Mouse (Mus musculus) heart, embryonic 10.5 days (tissue): Measurements from ENCODE around the gene Emc7. TPM values are rescaled to one million over a fixed set of nuclear protein-coding genes. Genes with fewer than 3 reads are reported as not detected.
"Not testable (repeated sequence)": the region's sequence is repeated elsewhere in the genome, so short reads cannot be mapped to it uniquely, and the experiment has no call there.

ENCODE experiments used
- DNase-seq: peaks from one replicate; pipeline ENCODE4 v3.0.0-alpha.2; 2017; ENCODE audit warnings: low spot score
- H3K27ac ChIP-seq: fragments of 300-500 bp; sonication (generic); 2 replicates; pipeline ENCODE4 v1.5.1; 2016; ENCODE audit warnings: mild to moderate bottlenecking
- H3K27me3 ChIP-seq: fragments of 300-500 bp; sonication (generic); 2 replicates; pipeline ENCODE4 v1.6.1; 2016; ENCODE audit warnings: mild to moderate bottlenecking; ENCODE audit not compliant: poor library complexity, insufficient read depth, severe bottlenecking
- H3K36me3 ChIP-seq: fragments of 300-500 bp; sonication (generic); 2 replicates; pipeline ENCODE4 v1.6.1; 2016; ENCODE audit warnings: mild to moderate bottlenecking, moderate library complexity
- H3K4me1 ChIP-seq: fragments of 300-500 bp; sonication (generic); 2 replicates; pipeline ENCODE4 v1.6.1; 2016; ENCODE audit warnings: mild to moderate bottlenecking
- H3K4me3 ChIP-seq: fragments of 300-500 bp; sonication (generic); 2 replicates; pipeline ENCODE4 v1.5.1; 2016; ENCODE audit warnings: mild to moderate bottlenecking, moderate library complexity
- H3K9me3 ChIP-seq: fragments of 300-500 bp; sonication (generic); 2 replicates; pipeline ENCODE4 v1.6.1; 2016; ENCODE audit warnings: mild to moderate bottlenecking, moderate library complexity
- WGBS: fragments of 180-500 bp; shearing (Covaris S2); methylation state at CpG from one replicate; pipeline ENCODE4 v1.1.7; 2016; 5-methylcytosine and 5-hydroxymethylcytosine counted together
- polyA plus RNA-seq: library from polyadenylated mRNA; unstranded; fragments of >200 nt; fragmentation: Nextera tagmentation; extraction: Ambion mirVana; gene quantifications from 2 replicates; pipeline ENCODE4 v1.2.1, GENCODE M21; 2016

Gene Emc7
- 16.1 and 18.5 TPM in 2 replicates for polyA plus RNA-seq

DNA sequence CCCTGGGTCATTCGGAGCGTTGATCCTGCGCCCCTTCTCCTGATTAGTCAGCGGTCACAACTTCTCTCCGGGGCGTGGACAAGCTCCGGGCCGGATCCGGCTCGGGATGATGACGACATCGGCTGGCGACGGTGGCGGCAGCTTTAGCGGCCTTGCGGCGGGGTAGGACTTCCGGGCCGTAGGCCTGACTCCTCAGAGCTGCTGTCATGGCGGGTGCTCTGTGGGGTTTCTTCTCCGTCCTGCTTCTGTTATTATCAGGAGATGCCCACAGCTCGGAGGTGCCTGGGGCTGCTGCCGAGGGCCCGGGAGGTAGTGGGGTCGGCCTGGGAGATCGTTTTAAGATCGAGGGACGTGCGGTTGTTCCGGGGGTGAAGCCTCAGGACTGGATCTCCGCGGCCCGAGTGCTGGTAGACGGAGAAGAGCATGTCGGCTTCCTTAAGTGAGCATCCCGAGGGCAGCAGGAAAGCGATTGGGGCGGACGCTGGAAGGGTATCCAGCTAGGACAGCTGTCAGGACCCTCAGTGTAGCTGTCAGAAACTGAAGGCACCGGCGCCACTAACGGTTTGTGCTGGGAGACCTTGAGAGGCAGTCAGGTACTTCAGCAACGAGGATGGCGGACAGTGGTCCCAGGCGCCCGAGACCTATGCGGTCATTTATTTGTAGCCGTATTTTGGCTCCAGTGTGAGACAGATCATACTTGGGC, at the start of gene Emc7:
Gene Emc7, plus strand, starts transcription at position 136 of the 703 bp plus-strand sequence.
- Histone ChIP-seq H3K27ac (peak within 1 kb of the TSS; percentile 90), H3K27me3 (no peaks in the 10 kb centered on the region), H3K36me3 (peaks cover 10% of the 10 kb centered on the region), H3K9me3 (no peaks in the 10 kb centered on the region), H3K4me1 (peaks cover 8% of the 10 kb centered on the region; the same call in 1 of the 2 replicates), H3K4me3 (peak within 1 kb of the TSS; percentile 86)
- peak; percentile 98 for DNase-seq
- WGBS = under 1% methylated on average over 49 of the region's 49 CpGs

DNA sequence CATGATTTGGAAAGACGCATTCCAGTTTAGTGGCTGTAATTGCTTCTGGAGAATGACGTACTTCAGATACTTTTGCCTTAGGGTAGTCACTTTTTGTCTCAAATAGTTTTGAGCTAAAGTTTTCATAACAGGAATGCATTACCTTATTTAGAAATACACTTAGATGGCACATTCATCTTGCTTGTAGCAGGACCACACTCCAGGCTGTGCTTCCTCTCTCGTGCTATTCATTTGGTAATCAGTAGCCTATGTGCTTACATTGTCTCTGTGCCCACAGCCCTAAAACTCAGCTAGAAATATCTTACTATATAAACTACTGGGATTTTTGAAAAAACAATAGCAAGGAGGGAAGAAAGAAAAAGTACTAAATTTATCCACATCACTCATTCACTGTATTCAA, 47.8 kb upstream of the Emc7 start:
- H3K9me3 ChIP-seq = no peaks in the 10 kb centered on the region
- no peak overlapping the region for H3K27ac ChIP-seq
- H3K4me1 ChIP-seq = no peaks in the 10 kb centered on the region
- H3K27me3 ChIP-seq = no peaks in the 10 kb centered on the region
- no peak overlapping the region for H3K4me3 ChIP-seq
- peaks cover 41% of the 10 kb centered on the region for H3K36me3 ChIP-seq
- DNase-seq = no peak
- 89% methylated on average over 3 of the region's 3 CpGs for WGBS

DNA sequence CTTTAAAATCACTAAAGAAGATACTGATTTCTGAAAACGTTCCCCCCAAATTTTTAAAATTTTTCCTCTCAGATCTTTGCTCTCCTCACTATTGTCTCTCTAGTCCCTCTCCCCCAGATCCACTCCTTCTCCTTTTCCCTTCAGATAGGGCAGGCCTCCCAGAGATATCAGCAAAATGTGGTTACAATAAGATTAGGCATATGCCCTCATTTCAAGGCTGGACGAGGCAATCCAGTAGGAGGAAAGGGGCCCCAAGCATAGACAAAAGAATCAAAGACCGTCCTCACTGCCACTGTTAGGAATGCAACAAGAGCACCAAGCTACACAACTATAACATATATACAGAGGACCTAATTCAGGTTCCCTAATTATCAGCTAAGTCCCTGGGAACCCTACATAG, 29.5 kb upstream of the Emc7 start:
- H3K4me1 ChIP-seq = no peaks in the 10 kb centered on the region
- H3K27me3 ChIP-seq = no peaks in the 10 kb centered on the region
- no peak for DNase-seq
- WGBS = 62% methylated on average over 3 of the region's 3 CpGs
- H3K27ac ChIP-seq = no peak overlapping the region
- H3K9me3 ChIP-seq = no peaks in the 10 kb centered on the region
- no peaks in the 10 kb centered on the region for H3K36me3 ChIP-seq
- no peak overlapping the region for H3K4me3 ChIP-seq

DNA sequence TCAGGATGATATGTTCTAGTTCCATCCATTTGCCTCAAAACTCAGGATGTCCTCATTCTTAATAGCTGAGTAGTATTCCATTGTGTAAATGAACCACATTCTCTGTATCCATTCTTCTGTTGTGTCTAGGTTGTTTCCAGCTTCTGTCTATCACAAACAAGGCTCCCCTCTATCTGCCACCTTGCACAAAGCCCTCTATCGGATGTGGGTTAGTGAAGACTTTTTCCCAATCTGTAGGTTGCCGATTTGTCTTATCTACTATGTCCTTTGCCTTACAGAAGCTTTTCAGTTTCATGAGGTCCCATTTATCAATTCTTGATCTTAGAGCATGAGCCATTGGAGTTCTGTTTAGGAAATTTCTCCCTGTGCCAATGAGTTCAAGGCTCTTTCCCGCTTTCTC, 26.3 kb upstream of the Emc7 start:
- H3K36me3 ChIP-seq, H3K4me3 ChIP-seq, H3K27me3 ChIP-seq, H3K9me3 ChIP-seq, H3K4me1 ChIP-seq, DNase-seq, H3K27ac ChIP-seq: not testable (repeated sequence)
- WGBS = 81% methylated on average over 3 of the region's 3 CpGs

DNA sequence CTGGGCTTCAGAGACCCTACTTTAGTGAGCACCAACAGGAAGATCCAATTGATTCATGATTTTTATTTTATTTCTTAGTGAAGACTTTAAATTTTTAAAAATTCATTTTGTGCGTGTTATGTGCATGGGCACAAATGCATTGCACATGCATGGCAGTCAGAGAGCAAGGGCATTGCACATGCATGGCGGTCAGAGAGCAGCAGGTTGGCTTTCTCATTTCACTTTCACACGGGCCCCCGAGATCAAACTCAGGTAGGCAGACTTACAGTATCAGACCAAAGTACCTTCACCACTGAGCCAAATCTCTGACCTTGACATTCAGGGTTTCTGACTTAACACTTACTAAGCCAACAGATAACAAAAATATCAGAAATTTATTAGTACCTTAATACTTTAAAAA, 25.1 kb upstream of the Emc7 start:
- Histone ChIP-seq H3K4me1 (no peaks in the 10 kb centered on the region), H3K27me3 (no peaks in the 10 kb centered on the region), H3K36me3 (no peaks in the 10 kb centered on the region), H3K27ac (no peak overlapping the region), H3K4me3 (no peak overlapping the region), H3K9me3 (no peaks in the 10 kb centered on the region)
- 81% methylated on average over 4 of the region's 4 CpGs for WGBS
- no peak for DNase-seq

DNA sequence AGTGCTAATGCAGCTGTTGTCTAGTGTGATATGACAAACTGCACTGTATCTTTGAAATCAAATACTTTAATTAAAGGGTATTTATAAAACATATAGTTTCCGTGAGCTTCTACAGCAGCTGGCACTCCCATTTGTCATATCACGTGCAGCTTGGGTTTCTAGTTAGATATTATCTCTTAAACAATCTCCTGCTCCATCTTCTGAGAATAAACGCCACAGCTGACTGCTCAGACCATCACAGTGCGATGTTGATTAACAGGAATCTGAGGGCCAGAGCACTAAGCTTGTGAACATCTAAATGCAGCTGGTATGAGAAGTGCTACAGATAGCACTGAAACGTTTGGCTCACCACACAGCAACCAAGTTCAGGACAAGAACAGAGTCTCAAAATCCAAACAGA, 24.4 kb upstream of the Emc7 start:
- 61% methylated on average over 5 of the region's 5 CpGs for WGBS
- Histone ChIP-seq H3K4me3 (no peak overlapping the region), H3K4me1 (no peaks in the 10 kb centered on the region), H3K36me3 (no peaks in the 10 kb centered on the region), H3K27me3 (no peaks in the 10 kb centered on the region), H3K9me3 (no peaks in the 10 kb centered on the region), H3K27ac (no peak overlapping the region)
- DNase-seq = no peak

DNA sequence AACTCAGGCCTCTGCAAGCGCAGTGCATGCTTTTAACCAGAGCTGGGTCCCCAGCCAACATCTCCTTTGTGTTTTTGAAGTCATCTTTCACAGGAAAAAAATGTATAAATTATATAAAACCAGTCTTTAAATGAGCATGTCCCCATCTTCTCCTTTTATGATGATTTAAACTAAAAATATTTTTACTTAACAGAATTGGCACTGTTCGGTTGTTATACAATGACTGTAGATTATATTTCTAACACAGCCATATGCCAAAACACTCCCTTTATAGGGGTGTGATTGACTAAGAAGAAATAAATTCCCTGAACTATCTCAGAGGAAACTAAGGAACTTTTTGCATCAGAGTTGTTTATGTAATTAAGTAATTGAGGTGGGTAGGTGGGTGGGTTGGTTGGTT, 22.3 kb upstream of the Emc7 start:
- H3K4me3 ChIP-seq = no peak overlapping the region
- no peaks in the 10 kb centered on the region for H3K36me3 ChIP-seq
- H3K27me3 ChIP-seq = no peaks in the 10 kb centered on the region
- H3K27ac ChIP-seq = no peak overlapping the region
- 83% methylated on average over 2 of the region's 2 CpGs for WGBS
- H3K9me3 ChIP-seq = no peaks in the 10 kb centered on the region
- no peak for DNase-seq
- H3K4me1 ChIP-seq = no peaks in the 10 kb centered on the region

DNA sequence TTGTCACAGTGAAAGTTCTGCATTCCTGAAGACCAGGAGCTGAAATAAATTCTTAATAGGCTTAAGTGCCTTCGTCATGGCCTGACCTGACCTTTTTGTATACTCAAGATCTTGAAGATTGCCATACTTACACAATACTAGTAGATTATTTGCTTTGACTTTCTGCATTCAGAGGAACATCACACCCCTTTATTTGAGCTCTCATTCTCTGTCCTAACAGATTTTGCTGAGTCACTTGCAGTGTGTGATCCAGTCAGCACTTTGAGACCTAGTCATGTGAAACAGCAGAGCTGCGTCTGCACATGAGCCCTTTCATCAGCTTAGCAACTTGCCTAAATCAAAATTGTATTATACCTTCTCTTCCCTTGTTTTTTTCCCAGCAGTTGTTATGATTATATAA, 21.4 kb upstream of the Emc7 start:
- Histone ChIP-seq H3K27ac (no peak overlapping the region), H3K4me1 (no peaks in the 10 kb centered on the region), H3K4me3 (no peak overlapping the region), H3K36me3 (no peaks in the 10 kb centered on the region), H3K9me3 (no peaks in the 10 kb centered on the region), H3K27me3 (no peaks in the 10 kb centered on the region)
- DNase-seq = no peak
- 72% methylated on average over 2 of the region's 2 CpGs for WGBS

DNA sequence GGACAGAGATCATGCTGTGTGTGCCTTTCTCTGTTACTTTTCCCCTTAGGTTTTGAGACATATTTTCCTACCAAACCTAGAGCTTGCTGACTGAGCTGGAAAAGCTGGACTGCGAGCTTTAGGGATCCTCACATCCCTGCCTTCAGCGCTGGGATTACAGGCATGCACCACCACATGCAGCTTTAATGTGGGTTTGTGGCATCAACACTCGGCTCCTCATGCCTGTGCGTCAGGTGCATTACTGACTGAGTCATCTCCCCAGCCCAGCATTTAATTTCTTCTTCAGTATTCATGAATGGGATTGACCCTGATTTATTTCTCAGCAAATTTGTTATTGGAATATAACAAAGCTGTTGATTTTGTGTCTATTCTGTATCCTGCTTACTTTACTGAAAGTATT, 18.5 kb upstream of the Emc7 start:
- WGBS = 72% methylated on average over 4 of the region's 4 CpGs
- Histone ChIP-seq H3K36me3 (no peaks in the 10 kb centered on the region), H3K4me1 (no peaks in the 10 kb centered on the region), H3K27me3 (no peaks in the 10 kb centered on the region), H3K27ac (no peak overlapping the region), H3K4me3 (no peak overlapping the region), H3K9me3 (no peaks in the 10 kb centered on the region)
- no peak for DNase-seq

DNA sequence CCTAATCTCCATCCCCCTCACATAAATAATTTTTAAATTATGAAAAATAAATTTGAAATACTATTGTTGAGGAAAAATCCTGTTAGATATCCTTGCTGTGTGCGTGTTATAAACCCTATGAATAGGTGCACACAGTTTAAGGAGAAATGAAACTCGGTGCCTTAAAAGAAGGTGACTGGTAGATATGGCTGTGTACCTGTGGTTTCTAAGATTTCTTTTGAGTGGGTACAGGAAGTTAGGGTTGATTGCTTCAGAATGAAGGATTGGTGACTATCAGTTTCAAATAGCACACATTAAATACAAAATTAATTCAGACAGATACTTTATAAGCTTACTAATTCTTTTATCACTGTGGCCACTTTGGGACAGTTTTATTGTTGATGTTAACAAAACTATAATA, 17.2 kb upstream of the Emc7 start:
- H3K9me3 ChIP-seq = no peaks in the 10 kb centered on the region
- H3K4me3 ChIP-seq = no peak overlapping the region
- no peak for DNase-seq
- 80% methylated on average over 2 of the region's 2 CpGs for WGBS
- no peaks in the 10 kb centered on the region for H3K4me1 ChIP-seq
- H3K27me3 ChIP-seq = no peaks in the 10 kb centered on the region
- H3K36me3 ChIP-seq = no peaks in the 10 kb centered on the region
- H3K27ac ChIP-seq = no peak overlapping the region

DNA sequence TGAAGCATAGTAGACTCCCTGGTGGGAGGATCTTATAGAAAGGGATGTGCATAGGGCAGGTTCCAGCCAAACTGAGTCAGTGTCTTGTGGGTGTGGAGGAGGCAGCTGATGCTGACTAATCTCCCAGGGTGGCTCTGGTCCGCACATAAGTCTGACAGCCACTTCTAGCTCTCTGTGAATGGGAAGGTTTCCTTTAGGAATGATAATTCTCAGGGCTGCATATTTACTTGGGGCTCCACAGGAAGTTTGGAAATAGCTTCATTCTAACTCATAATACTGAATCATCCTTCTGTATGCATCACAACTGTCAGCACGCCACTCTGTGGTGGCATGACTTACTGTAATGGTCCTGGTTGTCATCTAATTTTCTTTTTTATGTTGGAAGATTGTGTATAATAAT, 11.3 kb upstream of the Emc7 start:
- Histone ChIP-seq H3K36me3 (no peaks in the 10 kb centered on the region), H3K4me1 (no peaks in the 10 kb centered on the region), H3K4me3 (no peak overlapping the region), H3K27me3 (no peaks in the 10 kb centered on the region), H3K27ac (no peak overlapping the region), H3K9me3 (no peaks in the 10 kb centered on the region)
- WGBS = 63% methylated on average over 2 of the region's 2 CpGs
- DNase-seq = no peak

DNA sequence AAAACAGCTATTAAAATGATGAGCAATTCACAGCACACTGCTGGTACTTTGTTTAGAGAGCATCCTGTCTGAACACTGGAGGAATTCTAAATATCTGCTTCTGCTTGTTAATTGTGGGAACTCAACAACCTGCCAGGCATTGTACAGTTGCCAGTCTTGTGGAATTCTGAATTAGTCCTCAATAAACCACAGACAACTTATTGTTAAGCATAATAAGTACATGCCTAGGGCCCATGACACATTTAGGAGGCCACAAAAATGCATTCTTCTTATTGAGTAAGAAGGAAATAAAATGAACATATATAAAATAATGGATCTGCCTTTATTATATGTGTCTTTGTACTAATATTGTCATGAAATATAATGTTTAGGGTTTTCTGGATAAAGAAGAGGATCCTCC, 9.3 kb upstream of the Emc7 start:
- H3K27me3 ChIP-seq = no peaks in the 10 kb centered on the region
- H3K4me1 ChIP-seq = no peaks in the 10 kb centered on the region
- no peak for DNase-seq
- H3K9me3 ChIP-seq = no peaks in the 10 kb centered on the region
- no peaks in the 10 kb centered on the region for H3K36me3 ChIP-seq
- H3K27ac ChIP-seq = no peak overlapping the region
- H3K4me3 ChIP-seq = no peak overlapping the region

DNA sequence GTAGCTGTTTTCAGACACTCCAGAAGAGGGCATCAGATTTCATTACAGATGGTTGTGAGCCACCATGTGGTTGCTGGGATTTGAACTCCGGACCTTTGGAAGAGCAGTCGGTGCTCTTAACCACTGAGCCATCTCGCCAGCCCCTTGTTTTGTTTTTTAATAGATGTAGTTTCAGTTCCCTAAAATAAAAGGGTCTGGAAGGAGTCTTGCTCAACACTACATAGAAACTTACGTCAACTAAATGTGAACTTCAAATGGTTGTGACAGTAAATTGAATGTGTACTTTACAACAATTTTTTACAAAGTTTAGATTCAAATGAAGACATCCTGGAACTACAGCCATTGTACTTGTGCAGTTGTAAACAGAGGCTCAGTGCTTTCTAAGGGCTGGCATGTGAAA, 6.8 kb upstream of the Emc7 start:
- H3K4me3 ChIP-seq, DNase-seq, H3K27ac ChIP-seq, H3K4me1 ChIP-seq, H3K27me3 ChIP-seq, H3K9me3 ChIP-seq, H3K36me3 ChIP-seq: not testable (repeated sequence)
- WGBS = 69% methylated on average over 4 of the region's 4 CpGs

DNA sequence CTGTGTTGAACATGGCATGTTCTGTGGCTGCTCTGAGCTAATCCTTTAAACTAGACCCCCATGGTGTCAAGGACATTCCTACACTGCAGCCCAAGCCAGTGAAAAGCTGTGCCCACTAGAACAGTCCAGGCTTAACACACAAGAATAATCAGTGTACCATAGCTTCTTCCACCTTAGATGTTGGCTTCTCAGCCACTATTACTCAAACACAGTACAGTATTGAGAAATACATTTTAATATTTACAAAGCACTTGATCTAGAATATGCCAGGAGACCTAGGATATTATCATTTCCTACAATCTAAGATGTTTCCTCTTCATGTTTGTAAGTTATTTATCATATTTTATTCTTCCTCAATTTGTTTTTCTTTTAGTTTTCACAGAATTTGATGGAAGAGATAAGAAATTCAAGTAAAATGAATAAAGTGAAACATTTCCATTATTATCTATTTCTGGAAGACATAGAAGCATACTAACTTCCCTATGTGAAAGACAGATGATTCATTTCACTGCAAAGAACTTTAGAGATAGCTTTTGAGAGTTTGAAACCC, 6.2 kb upstream of the Emc7 start:
- no peak for DNase-seq
- no peaks in the 10 kb centered on the region for H3K27me3 ChIP-seq
- no peaks in the 10 kb centered on the region for H3K4me1 ChIP-seq
- no peak overlapping the region for H3K27ac ChIP-seq
- no peaks in the 10 kb centered on the region for H3K9me3 ChIP-seq
- no peaks in the 10 kb centered on the region for H3K36me3 ChIP-seq
- H3K4me3 ChIP-seq = no peak overlapping the region
